Mouse (Mus musculus) olfactory bulb, adult 2 months (tissue): ENCODE data around the gene AI661453.

ENCODE experiments used
- CTCF ChIP-seq: fragments of 200-500 bp; IDR thresholded peaks from 2 replicates; pipeline ENCODE4 v1.5.1; 2012; ENCODE audit warnings: low read depth, mild to moderate bottlenecking, low read length, moderate library complexity; ENCODE audit not compliant: insufficient read depth
- POLR2A ChIP-seq: fragments of 200-500 bp; IDR thresholded peaks from 2 replicates; pipeline ENCODE4 v1.6.1; 2012; ENCODE audit warnings: mild to moderate bottlenecking, low read depth, low read length, moderate library complexity; ENCODE audit not compliant: insufficient read depth

DNA sequence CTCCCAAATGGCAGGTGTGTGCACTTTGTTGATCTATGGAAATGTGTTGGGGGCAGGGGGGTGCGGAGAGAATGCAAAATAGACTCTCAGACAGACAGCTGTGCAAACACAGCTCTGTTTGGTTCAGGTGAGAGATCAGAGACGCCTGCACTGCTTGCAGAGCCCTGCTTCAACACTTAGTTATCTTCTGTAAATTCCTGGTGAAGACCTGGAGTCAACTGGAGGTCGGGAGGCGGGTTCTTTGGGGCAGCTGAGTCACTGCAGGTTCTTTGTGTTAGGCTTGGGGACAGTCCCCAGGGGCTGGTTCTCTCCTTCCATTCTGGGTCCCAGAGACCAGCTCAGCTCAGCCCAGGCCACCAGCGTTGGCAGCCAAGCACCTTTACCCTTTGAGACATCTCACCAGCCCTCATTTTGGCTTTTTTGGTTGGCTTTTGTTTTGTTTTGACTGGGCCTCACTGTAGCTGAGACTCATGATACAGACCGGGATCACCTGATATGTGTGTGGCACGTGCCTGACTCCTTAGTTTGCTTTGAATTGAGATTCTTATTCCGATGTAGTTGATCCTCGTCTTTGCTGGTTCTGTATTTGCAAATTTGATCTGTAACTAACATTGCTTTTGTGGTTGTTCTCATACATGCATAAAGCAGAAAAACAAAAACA is 26.4 kb downstream of the AI661453 start:
- TF ChIP-seq CTCF = no peak
- no peak for TF ChIP-seq POLR2A
